Mouse (Mus musculus): ENCODE measurements around the gene Diras1.
A peak's percentile ranks its signal among the peaks of the same experiment; 100 is the strongest.

The Diras1 gene

GRCm38 (mm10) chr10:80972071-80972987 is 53.1 kb downstream of the Diras1 start:
- DNase-seq (ENCODE audit: low read depth, low spot score), result peak; percentile 30

DNA sequence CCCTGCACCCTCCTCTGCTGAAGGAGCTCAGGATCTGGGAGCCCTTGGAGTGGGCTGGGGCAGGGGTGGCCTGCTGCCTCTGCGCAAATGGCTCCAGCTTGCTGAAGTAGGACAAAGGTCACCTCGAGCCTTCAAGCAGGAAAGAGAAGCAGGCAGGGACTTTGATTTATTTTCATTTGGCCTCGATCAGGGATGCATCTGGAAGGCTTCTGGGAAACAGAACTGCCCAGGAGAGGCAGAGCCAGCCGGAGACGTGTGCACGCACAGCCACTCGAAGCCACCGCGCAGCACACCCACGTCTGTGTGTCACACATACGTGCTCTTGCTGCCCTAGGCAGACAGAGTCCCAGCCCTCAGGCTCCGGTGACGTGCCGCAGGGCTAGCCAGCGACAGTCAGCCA is 53.9 kb downstream of the Diras1 start:
- no peak for DNase-seq (ENCODE audit: low read depth, low spot score)

DNA sequence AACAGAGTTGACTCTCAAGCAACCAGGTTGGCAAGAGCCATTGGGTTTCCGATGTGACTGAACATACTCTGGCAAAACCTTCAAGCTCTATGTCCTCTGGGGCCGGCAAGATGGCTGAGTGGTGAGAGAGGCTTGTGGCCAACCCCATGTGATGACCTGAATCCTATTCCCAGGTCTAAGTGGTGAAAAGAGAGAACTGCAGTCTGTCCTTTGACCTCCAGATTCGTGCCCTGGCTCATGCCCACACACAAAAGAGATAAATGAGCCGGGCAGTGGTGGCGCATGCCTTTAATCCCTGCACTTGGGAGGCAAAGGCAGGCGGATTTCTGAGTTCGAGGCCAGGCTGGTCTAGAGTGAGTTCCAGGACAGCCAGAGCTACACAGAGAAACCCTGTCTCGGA is 55.3 kb downstream of the Diras1 start:
- peak; percentile 31 for DNase-seq (ENCODE audit: low read depth, low spot score)

Data from R1 (cell line).